Mouse (Mus musculus) spleen, adult 2 months (tissue): ENCODE measurements around the gene Tmod2.

Experiments
- CTCF ChIP-seq: fragments of 200-500 bp; IDR thresholded peaks from 2 replicates; pipeline ENCODE4 v1.5.1; 2011; ENCODE audit warnings: mild to moderate bottlenecking, inconsistent platforms; ENCODE audit not compliant: insufficient read depth, insufficient read length, insufficient replicate concordance; ENCODE audit errors: extremely low read depth
- POLR2A ChIP-seq: fragments of 200-500 bp; IDR thresholded peaks from 2 replicates; pipeline ENCODE4 v1.6.1; 2011; ENCODE audit warnings: low read depth, low read length, inconsistent platforms

GRCm38 (mm10) chr9:75529358-75529757, 81.8 kb downstream of the Tmod2 start:
- TF ChIP-seq CTCF (no peak), POLR2A (no peak)
